Mouse (Mus musculus) MEL (cell line): ENCODE results near the gene Rpl19. TPM values are rescaled to one million over a fixed set of nuclear protein-coding genes. Genes with fewer than 3 reads are reported as not detected.

ENCODE experiments used
- DNase-seq: peaks from one replicate; pipeline ENCODE4 v3.0.0; 2011; ENCODE audit warnings: low read depth, low spot score
- H3K27ac ChIP-seq: 2 replicates; pipeline ENCODE4 v1.5.1; 2012; ENCODE audit warnings: low read depth, mild to moderate bottlenecking, control low read depth, low read length, moderate library complexity; ENCODE audit not compliant: control insufficient read depth
- H3K27me3 ChIP-seq, 2 experiments: fragments of 150-350 bp in 1 of 2; sonication (generic) in 1 of 2; 2 replicates each; pipeline ENCODE4 v1.6.1; 2012; ENCODE audit warnings: low read length in 2 of 2, mild to moderate bottlenecking in 2 of 2, improper control_type of control experiment in 1 of 2, moderate library complexity in 1 of 2; ENCODE audit not compliant: insufficient read depth in 2 of 2, control insufficient read depth in 1 of 2
- H3K36me3 ChIP-seq, 2 experiments: 2 replicates each; pipeline ENCODE4 v1.6.1; 2012 to 2014; ENCODE audit warnings: low read length in 2 of 2, improper control_type of control experiment in 1 of 2, inconsistent platforms in 1 of 2, mild to moderate bottlenecking in 1 of 2; ENCODE audit not compliant: insufficient read depth in 2 of 2, control insufficient read depth in 1 of 2
- H3K4me1 ChIP-seq, 2 experiments: fragments of 150-350 bp in 1 of 2; sonication (generic) in 1 of 2; 2 replicates each; pipeline ENCODE4 v1.6.1; 2012; ENCODE audit warnings: low read length in 2 of 2, improper control_type of control experiment in 1 of 2, mild to moderate bottlenecking in 1 of 2; ENCODE audit not compliant: insufficient read depth in 2 of 2, control insufficient read depth in 1 of 2
- H3K4me3 ChIP-seq, 2 experiments: fragments of 150-350 bp in 1 of 2; sonication (generic) in 1 of 2; 2 replicates each; pipeline ENCODE4 v1.5.1; 2012; ENCODE audit warnings: low read depth in 2 of 2, low read length in 2 of 2, mild to moderate bottlenecking in 2 of 2, moderate library complexity in 2 of 2, control low read depth in 1 of 2, improper control_type of control experiment in 1 of 2; ENCODE audit not compliant: control insufficient read depth in 1 of 2, insufficient read depth in 1 of 2
- H3K79me2 ChIP-seq: 2 replicates; pipeline ENCODE4 v1.6.1; 2012; ENCODE audit warnings: mild to moderate bottlenecking, low read length, moderate library complexity; ENCODE audit not compliant: control insufficient read depth, poor library complexity, insufficient read depth
- H3K9ac ChIP-seq: 2 replicates; pipeline ENCODE4 v1.6.1; 2012; ENCODE audit warnings: low read depth, mild to moderate bottlenecking, control low read depth, low read length, moderate library complexity; ENCODE audit not compliant: control insufficient read depth, poor library complexity, severe bottlenecking
- H3K9me3 ChIP-seq: fragments of 150-350 bp; sonication (generic); replicated peaks from 2 replicates; pipeline ENCODE4 v1.6.1; 2012; ENCODE audit warnings: mild to moderate bottlenecking, low read length, improper control_type of control experiment, moderate library complexity; ENCODE audit not compliant: insufficient read depth
- BHLHE40 ChIP-seq: IDR thresholded peaks from 2 replicates; pipeline ENCODE4 v1.6.1; 2012; ENCODE audit warnings: low read depth, mild to moderate bottlenecking, inconsistent platforms, low read length, improper control_type of control experiment, borderline replicate concordance
- E2F4 ChIP-seq: IDR thresholded peaks from 2 replicates; pipeline ENCODE4 v1.6.1; 2011; ENCODE audit warnings: low read depth, low read length, improper control_type of control experiment, borderline replicate concordance
- ELF1 ChIP-seq: IDR thresholded peaks from 2 replicates; pipeline ENCODE4 v1.6.1; 2014; ENCODE audit warnings: low read depth, mild to moderate bottlenecking, inconsistent platforms, low read length, improper control_type of control experiment, moderate library complexity
- EP300 ChIP-seq, 2 experiments: IDR thresholded peaks; 2 replicates each; pipeline ENCODE4 v1.6.1; 2011; ENCODE audit warnings: improper control_type of control experiment in 2 of 2, low read length in 2 of 2, low read depth in 1 of 2, mild to moderate bottlenecking in 1 of 2
- ETS1 ChIP-seq: IDR thresholded peaks from 2 replicates; pipeline ENCODE4 v1.6.1; 2012; ENCODE audit warnings: low read depth, mild to moderate bottlenecking, inconsistent platforms, low read length, improper control_type of control experiment, moderate library complexity
- GATA1 ChIP-seq: IDR thresholded peaks from 2 replicates; pipeline ENCODE4 v1.6.1; 2011; ENCODE audit warnings: low read depth, low read length, improper control_type of control experiment
- JUND ChIP-seq: IDR thresholded peaks from 2 replicates; pipeline ENCODE4 v1.6.1; 2011; ENCODE audit warnings: low read depth, mild to moderate bottlenecking, improper control_type of control experiment, low read length
- MAFK ChIP-seq: IDR thresholded peaks from 2 replicates; pipeline ENCODE4 v1.6.1; 2011; ENCODE audit warnings: low read depth, mild to moderate bottlenecking, low read length, improper control_type of control experiment, borderline replicate concordance
- MAX ChIP-seq: IDR thresholded peaks from 2 replicates; pipeline ENCODE4 v1.6.1; 2011; ENCODE audit warnings: low read length, improper control_type of control experiment
- MEF2A ChIP-seq: IDR thresholded peaks from 2 replicates; pipeline ENCODE4 v1.6.1; 2014; ENCODE audit warnings: low read depth, mild to moderate bottlenecking, inconsistent platforms, low read length, improper control_type of control experiment; ENCODE audit not compliant: poor library complexity, insufficient replicate concordance, severe bottlenecking; ENCODE audit errors: extremely low read depth
- MYB ChIP-seq: IDR thresholded peaks from 2 replicates; pipeline ENCODE4 v1.6.1; 2011; ENCODE audit warnings: mild to moderate bottlenecking, low read depth, low read length, improper control_type of control experiment
- NELFE ChIP-seq: IDR thresholded peaks from 2 replicates; pipeline ENCODE4 v1.6.1; 2011; ENCODE audit warnings: low read depth, low read length, improper control_type of control experiment
- NRF1 ChIP-seq: IDR thresholded peaks from 2 replicates; pipeline ENCODE4 v1.6.1; 2014; ENCODE audit warnings: low read depth, mild to moderate bottlenecking, inconsistent platforms, low read length, improper control_type of control experiment, moderate library complexity; ENCODE audit not compliant: poor library complexity, insufficient read depth, severe bottlenecking
- POLR2A ChIP-seq, 2 experiments: IDR thresholded peaks; 2 replicates each; pipeline ENCODE4 v1.6.1; 2011 to 2012; ENCODE audit warnings: low read length in 2 of 2, mild to moderate bottlenecking in 2 of 2, control low read depth in 1 of 2, improper control_type of control experiment in 1 of 2, low read depth in 1 of 2, moderate library complexity in 1 of 2; ENCODE audit not compliant: control insufficient read depth in 1 of 2, insufficient read depth in 1 of 2, poor library complexity in 1 of 2
- POLR2AphosphoS5 ChIP-seq: IDR thresholded peaks from 2 replicates; pipeline ENCODE4 v1.6.1; 2012; ENCODE audit warnings: low read depth, borderline replicate concordance, mild to moderate bottlenecking, inconsistent platforms, low read length, moderate library complexity, mixed read lengths
- RAD21 ChIP-seq: IDR thresholded peaks from 2 replicates; pipeline ENCODE4 v1.6.1; 2011; ENCODE audit warnings: mild to moderate bottlenecking, low read depth, low read length, improper control_type of control experiment
- RCOR1 ChIP-seq: IDR thresholded peaks from 2 replicates; pipeline ENCODE4 v1.6.1; 2012; ENCODE audit warnings: low read depth, mild to moderate bottlenecking, inconsistent platforms, low read length, improper control_type of control experiment
- TBP ChIP-seq: IDR thresholded peaks from 2 replicates; pipeline ENCODE4 v1.8.0; 2011; ENCODE audit warnings: low read depth, low read length, improper control_type of control experiment
- UBTF ChIP-seq: IDR thresholded peaks from 2 replicates; pipeline ENCODE4 v1.6.1; 2012; ENCODE audit warnings: low read depth, mild to moderate bottlenecking, inconsistent platforms, low read length, improper control_type of control experiment, moderate library complexity, borderline replicate concordance; ENCODE audit not compliant: insufficient read depth
- USF1 ChIP-seq: IDR thresholded peaks from 2 replicates; pipeline ENCODE4 v1.6.1; 2014; ENCODE audit warnings: low read depth, mild to moderate bottlenecking, inconsistent platforms, low read length, improper control_type of control experiment, moderate library complexity
- ZMIZ1 ChIP-seq: IDR thresholded peaks from 2 replicates; pipeline ENCODE4 v1.6.1; 2012; ENCODE audit warnings: low read depth, mild to moderate bottlenecking, inconsistent platforms, low read length, improper control_type of control experiment, moderate library complexity
- polyA plus RNA-seq, 2 experiments: library from polyadenylated mRNA; stranded (reverse) in 1 of 2; unstranded in 1 of 2; fragments of >175 nt in 1 of 2; fragments of >200 nt in 1 of 2; gene quantifications; 2 replicates each; pipeline versions ENCODE4 v1.2.1 to v1.2.4; 2012; ENCODE audit warnings: low replicate concordance in 2 of 2, low read depth in 1 of 2; ENCODE audit not compliant: insufficient read length in 2 of 2, insufficient read depth in 1 of 2, missing spikeins in 1 of 2
- total RNA-seq: library from RNA; depleted of rRNA; stranded (reverse); fragments of 300-350 nt; gene quantifications from 2 replicates; pipeline ENCODE4 v1.2.3, GENCODE M21; 2012

The Rpl19 gene
- total and polyA plus RNA-seq, 3 experiments = 210 to 4,715 (median 2,650) TPM

- Histone ChIP-seq H3K27me3 (no peaks in the 10 kb centered on the region), H3K9me3 (no peaks in the 10 kb centered on the region), H3K27ac (no peak overlapping the region), H3K36me3 (no peaks in the 10 kb centered on the region), H3K4me1 (peaks cover 0 to 11% of the 10 kb centered on the region in 2 experiments; a peak in 1 of 4 replicates), H3K9ac (no peak overlapping the region), H3K4me3 (no peak overlapping the region), H3K79me2 (no peaks in the 10 kb centered on the region)
- DNase-seq = peak; percentile 30
- TF ChIP-seq MEF2A (no peak), UBTF (no peak), USF1 (no peak), ETS1 (no peak), ZMIZ1 (no peak), MAFK (no peak), BHLHE40 (no peak), RCOR1 (no peak), POLR2A (IDR thresholded peaks at IDR 0.05; ENCODE audit: control insufficient read depth in 1 of 2, insufficient read depth in 1 of 2, low read depth in 1 of 2, low read length in 2 of 2, poor library complexity in 1 of 2) (no peak), GATA1 (no peak), E2F4 (no peak), MAX (no peak), POLR2AphosphoS5 (no peak), JUND (no peak), RAD21 (no peak), EP300 (IDR thresholded peaks at IDR 0.05; ENCODE audit: low read depth in 1 of 2, low read length in 2 of 2) (no peak), ELF1 (no peak), TBP (no peak)
These were observed 11.4 kb downstream of the Rpl19 start for GRCm38 (mm10) chr11:98037871-98038270.

GRCm38 (mm10) chr11:98040975-98041374 is 14.5 kb downstream of the Rpl19 start:
- no peaks in the 10 kb centered on the region for H3K36me3 ChIP-seq
- no peaks in the 10 kb centered on the region for H3K27me3 ChIP-seq
- H3K9ac ChIP-seq = no peak overlapping the region
- TF ChIP-seq MAX (no peak), ZMIZ1 (no peak), GATA1 (no peak), ETS1 (no peak), MAFK (no peak), UBTF (no peak), NELFE (no peak), NRF1 (no peak), MYB (no peak), RAD21 (no peak), TBP (no peak)
- H3K9me3 ChIP-seq = no peaks in the 10 kb centered on the region
- H3K79me2 ChIP-seq = no peaks in the 10 kb centered on the region
- no peak overlapping the region for H3K27ac ChIP-seq
- no peak overlapping the region for H3K4me3 ChIP-seq
- no peak for DNase-seq
- H3K4me1 ChIP-seq = peaks cover 0 to 11% of the 10 kb centered on the region in 2 experiments; a peak in 1 of 4 replicates
